Mouse (Mus musculus): ENCODE data around the gene Vcpkmt. TPM values are rescaled to one million over a fixed set of nuclear protein-coding genes. Genes with fewer than 3 reads are reported as not detected.
"Not testable (repeated sequence)": the region's sequence is repeated elsewhere in the genome, so short reads cannot be mapped to it uniquely, and the experiment has no call there.

Vcpkmt gene
- polyA plus RNA-seq, 1 experiment, result not detected

DNA sequence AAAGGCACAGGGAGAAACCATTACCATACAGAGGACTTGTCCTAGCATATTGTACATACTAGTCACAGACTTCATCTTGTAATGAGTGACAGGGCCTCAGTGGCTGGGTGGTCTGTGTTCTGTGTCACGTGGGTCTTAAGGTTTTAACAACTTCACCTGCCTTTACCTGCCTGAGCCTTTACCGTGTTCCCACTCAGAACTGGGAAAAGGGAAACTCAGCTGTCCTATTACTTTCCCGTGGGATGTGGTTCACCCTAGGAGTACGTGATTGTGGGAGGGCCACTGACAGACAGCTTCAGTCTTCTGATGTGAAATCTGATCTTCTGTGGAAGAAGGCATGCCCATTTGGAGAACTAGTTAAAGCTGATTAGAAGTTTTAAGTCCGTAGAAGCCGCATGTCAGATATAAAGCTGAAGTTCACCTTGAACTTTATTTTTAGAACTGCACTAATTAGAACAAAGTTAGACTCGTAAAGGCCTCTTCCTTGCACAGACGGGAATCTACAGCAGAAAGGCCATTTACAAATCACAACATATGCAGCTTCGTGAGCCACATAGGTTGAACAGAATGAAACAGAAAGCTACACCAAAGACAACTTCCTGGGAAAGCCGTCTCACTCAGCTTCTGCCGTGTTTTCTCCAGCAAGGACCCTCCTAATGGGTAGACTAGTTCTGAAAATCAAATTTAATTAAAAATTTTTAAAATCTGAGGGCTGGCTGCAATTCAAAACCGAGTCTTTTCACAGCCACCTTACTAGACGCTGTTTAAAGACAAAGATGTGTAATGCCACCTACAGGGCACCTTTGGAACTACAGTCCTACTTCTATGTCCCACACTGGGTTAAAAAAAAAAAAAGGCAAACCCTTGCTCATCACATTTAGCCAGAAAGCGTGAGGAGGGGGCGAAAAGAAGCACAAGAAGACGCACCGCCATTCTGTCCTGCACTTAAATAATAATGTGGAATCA lies 8.6 kb downstream of the Vcpkmt start:
- TF ChIP-seq POLR2A (IDR thresholded peaks at IDR 0.05; ENCODE audit: insufficient read depth, low read depth, low read length) (no peak), CTCF (IDR thresholded peaks at IDR 0.05; ENCODE audit: insufficient read depth, low read depth, low read length) (no peak)
- WGBS, result 18% methylated on average over 17 of the region's 17 CpGs
- Histone ChIP-seq H3K4me1 (ENCODE audit: control insufficient read depth, insufficient read depth, low read length) (0 out of 2 replicates have a peak, but pooled peaks cover 2% of the 10 kb centered on the region), H3K27ac (ENCODE audit: insufficient read depth, low read depth, low read length) (no peak overlapping the region), H3K4me3 (ENCODE audit: insufficient read depth, low read depth, low read length) (no peak overlapping the region)

DNA sequence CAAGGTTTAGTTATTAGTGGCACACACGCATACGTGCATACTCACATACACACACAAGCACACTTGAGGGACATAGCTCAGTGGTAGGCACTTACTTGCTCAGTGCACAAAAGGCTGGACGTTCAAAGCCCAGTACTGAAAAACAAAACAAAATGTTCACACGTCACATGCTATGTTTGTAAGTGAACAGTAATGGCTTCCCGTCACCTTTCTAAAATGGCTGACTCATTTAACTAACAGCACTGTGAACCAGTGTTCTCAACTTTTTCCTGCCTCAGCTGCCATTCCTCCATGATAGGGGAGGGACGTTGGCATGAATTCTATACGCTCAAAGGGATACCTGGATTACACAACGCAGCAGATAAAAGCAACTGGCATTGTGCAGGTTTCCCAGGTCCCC lies 9.6 kb downstream of the Vcpkmt start:
- no peak overlapping the region for H3K4me3 ChIP-seq (ENCODE audit: insufficient read depth, low read depth, low read length)
- WGBS, result 96% methylated on average over 8 of the region's 8 CpGs
- H3K27ac ChIP-seq (ENCODE audit: insufficient read depth, low read depth, low read length), result no peak overlapping the region
- TF ChIP-seq CTCF (IDR thresholded peaks at IDR 0.05; ENCODE audit: insufficient read depth, low read depth, low read length), result no peak
- no peak for TF ChIP-seq POLR2A (IDR thresholded peaks at IDR 0.05; ENCODE audit: insufficient read depth, low read depth, low read length)
- 0 out of 2 replicates have a peak, but pooled peaks cover 2% of the 10 kb centered on the region for H3K4me1 ChIP-seq (ENCODE audit: control insufficient read depth, insufficient read depth, low read length)

DNA sequence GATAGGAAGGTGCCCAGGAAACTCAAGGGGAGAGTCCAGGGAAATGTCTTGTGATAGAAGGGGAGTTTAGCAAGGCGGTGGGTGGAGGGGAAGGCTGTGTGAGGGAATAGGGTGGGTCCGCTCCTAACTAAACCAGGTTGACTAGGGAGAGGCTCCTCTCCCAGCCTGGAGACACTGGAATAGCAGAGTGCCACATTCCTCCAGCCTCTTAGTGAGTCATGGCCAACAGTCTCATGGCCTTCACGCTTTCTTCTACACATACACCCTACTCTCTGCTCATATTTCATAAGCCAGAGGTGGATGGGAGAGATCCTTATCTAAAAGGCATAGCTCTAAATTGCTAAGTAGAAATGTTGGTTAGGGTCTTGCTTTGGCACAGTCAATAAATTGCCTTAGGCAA lies 12.9 kb downstream of the Vcpkmt start:
- Histone ChIP-seq H3K4me1 (ENCODE audit: control insufficient read depth, insufficient read depth, low read length) (0 out of 2 replicates have a peak, but pooled peaks cover 2% of the 10 kb centered on the region), H3K4me3 (ENCODE audit: insufficient read depth, low read depth, low read length) (no peak overlapping the region), H3K27ac (ENCODE audit: insufficient read depth, low read depth, low read length) (no peak overlapping the region)
- no peak for TF ChIP-seq POLR2A (IDR thresholded peaks at IDR 0.05; ENCODE audit: insufficient read depth, low read depth, low read length)
- no peak for TF ChIP-seq CTCF (IDR thresholded peaks at IDR 0.05; ENCODE audit: insufficient read depth, low read depth, low read length)
- 94% methylated on average over 3 of the region's 3 CpGs for WGBS

DNA sequence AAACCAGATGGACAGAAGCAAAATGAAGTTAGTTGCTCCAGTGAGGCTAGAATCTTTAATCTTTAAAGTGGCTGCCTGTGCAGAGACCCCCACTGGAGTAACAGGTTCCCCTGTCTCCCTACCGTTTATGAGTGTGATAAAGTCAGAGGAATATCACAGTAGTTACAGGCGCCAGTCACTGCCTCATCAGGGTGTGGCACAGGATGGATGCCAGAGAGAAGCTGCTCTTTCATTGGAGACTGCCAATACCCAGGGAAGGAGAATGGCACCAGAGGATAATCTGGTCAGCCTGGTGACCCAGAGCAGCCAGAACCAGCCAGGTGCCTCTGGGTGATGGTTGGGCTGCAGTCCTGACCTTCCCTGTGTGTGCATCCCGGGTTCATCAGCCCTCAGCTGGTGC lies 14.6 kb downstream of the Vcpkmt start:
- WGBS, result 84% methylated on average over 3 of the region's 3 CpGs
- TF ChIP-seq CTCF (IDR thresholded peaks at IDR 0.05; ENCODE audit: insufficient read depth, low read depth, low read length) (no peak), POLR2A (IDR thresholded peaks at IDR 0.05; ENCODE audit: insufficient read depth, low read depth, low read length) (no peak)
- H3K4me3 ChIP-seq (ENCODE audit: insufficient read depth, low read depth, low read length), result no peak overlapping the region
- H3K4me1 ChIP-seq (ENCODE audit: control insufficient read depth, insufficient read depth, low read length), result no peaks in the 10 kb centered on the region
- H3K27ac ChIP-seq (ENCODE audit: insufficient read depth, low read depth, low read length), result no peak overlapping the region

DNA sequence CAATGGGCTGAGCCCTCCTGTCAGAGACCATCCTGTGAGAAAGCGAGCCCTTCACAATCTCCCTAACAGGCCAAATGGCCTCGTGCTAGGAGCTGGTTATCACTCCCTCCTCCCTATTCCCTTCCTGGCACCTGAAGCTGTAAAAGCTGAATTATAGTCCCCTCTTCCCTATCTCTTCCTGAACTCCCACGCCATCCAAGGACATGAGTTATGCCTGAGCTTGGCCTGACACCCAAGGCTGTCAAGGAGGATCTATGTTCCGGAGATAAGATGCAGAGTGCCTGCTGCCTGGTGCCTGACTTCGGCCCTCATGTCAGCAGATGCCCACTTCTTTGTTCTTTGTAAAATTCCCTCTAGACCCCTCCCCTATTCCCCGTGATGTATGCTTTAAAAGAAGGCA lies 21.8 kb downstream of the Vcpkmt start:
- 90% methylated on average over 6 of the region's 6 CpGs for WGBS
- not testable (repeated sequence) for H3K4me1 ChIP-seq (ENCODE audit: control insufficient read depth, insufficient read depth, low read length); H3K27ac ChIP-seq (ENCODE audit: insufficient read depth, low read depth, low read length); H3K4me3 ChIP-seq (ENCODE audit: insufficient read depth, low read depth, low read length)

DNA sequence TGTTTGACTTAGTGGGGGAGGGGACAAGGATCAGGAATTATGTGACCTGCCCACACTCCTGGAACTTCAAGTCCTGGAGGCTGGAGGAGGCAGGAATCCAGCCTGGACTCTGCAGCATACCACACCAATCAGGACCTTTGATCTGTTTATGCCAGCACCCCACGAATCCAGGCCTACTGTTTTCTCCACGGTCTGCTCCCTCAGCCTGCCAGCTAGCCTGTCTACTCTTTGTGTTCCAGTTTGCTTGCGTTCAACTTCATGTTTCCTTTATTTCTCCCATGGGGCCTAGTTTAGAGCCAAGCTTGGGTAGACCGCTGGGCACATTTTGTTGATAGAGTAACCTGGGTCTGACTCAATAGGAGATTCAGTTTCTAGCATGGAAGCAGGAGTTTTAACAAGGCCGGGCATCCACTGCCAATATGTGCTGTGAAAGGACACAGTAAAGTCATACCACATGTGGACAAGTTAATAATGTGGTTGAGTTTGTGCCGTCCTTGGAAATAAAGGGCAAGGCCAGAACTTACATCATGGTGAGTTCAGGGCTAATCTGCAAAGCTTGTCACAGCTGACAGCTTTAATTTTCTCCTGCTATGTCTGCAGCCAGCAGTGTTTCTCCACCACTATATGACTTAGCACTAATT lies 26.5 kb downstream of the Vcpkmt start:
- H3K27ac ChIP-seq (ENCODE audit: insufficient read depth, low read depth, low read length), result no peak overlapping the region
- 55% methylated on average over 6 of the region's 6 CpGs for WGBS
- no peaks in the 10 kb centered on the region; the same call in 1 of the 2 replicates for H3K4me1 ChIP-seq (ENCODE audit: control insufficient read depth, insufficient read depth, low read length)

DNA sequence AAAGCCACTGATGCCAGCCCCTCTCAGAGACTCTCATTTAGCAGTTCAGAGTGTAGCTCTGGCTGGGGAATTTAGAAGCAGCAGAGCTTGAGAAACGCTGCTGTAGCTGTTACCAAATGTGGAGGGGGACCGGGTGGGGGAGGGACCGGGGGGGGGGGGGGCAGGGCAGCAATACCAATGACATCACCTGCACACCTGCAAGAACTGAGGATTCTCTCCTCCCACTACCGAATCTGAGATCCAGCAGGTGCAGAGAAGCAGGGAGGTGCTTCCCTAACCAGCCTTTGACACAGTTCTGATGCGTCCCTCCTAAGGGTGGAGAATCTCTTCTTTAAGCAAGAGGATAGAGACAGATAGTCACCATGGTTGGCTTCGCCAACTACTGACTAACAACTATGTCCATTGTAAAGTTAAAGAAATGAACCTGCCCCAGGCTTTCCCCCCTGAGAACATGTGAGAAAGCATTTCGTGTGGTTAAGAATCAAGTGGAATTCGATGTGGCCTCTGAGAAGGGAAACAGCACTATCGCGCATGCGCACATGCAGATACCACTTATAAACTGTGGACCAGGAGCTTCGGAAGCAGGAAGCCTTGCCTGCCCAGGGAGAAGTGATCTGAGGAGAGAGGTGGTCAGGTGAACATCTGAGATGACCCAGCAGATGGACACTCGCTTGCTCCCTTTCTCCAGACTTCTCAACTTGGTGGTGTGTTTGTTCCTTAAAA lies 37.2 kb downstream of the Vcpkmt start:
- no peak for TF ChIP-seq CTCF (IDR thresholded peaks at IDR 0.05; ENCODE audit: insufficient read depth, low read depth, low read length)
- no peak for TF ChIP-seq POLR2A (IDR thresholded peaks at IDR 0.05; ENCODE audit: insufficient read depth, low read depth, low read length)
- H3K27ac ChIP-seq (ENCODE audit: insufficient read depth, low read depth, low read length), result no peak overlapping the region
- WGBS, result 81% methylated on average over 13 of the region's 13 CpGs
- no peak overlapping the region for H3K4me3 ChIP-seq (ENCODE audit: insufficient read depth, low read depth, low read length)
- H3K4me1 ChIP-seq (ENCODE audit: control insufficient read depth, insufficient read depth, low read length), result peaks cover under 1% of the 10 kb centered on the region; the same call in 1 of the 2 replicates

More for the DNA sequence above, 26.5 kb downstream of the Vcpkmt start:
- H3K4me3 ChIP-seq (ENCODE audit: insufficient read depth, low read depth, low read length), result no peak overlapping the region
- no peak for TF ChIP-seq POLR2A (IDR thresholded peaks at IDR 0.05; ENCODE audit: insufficient read depth, low read depth, low read length)
- no peak for TF ChIP-seq CTCF (IDR thresholded peaks at IDR 0.05; ENCODE audit: insufficient read depth, low read depth, low read length)

DNA sequence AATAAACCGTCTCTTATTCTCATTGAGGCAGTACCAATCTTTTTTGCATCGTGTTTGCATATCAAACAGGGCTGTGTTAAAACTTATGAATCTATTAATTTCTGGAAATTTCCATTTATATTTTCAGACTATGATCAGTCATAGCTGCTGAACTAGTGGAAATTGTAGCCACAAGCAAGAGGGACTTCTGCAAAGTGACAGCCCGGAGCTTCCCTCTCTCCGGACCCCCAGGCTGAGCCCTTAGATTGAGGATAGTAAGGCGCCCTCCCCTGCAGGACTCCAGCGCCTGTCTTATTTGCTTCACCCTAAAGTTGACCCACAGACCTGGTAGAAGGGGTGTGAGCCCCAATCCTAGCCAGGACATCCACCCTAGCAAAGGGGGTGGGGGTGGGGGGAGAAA lies 37.8 kb downstream of the Vcpkmt start:
- TF ChIP-seq CTCF (IDR thresholded peaks at IDR 0.05; ENCODE audit: insufficient read depth, low read depth, low read length) (no peak), POLR2A (IDR thresholded peaks at IDR 0.05; ENCODE audit: insufficient read depth, low read depth, low read length) (no peak)
- 90% methylated on average over 6 of the region's 6 CpGs for WGBS
- H3K4me1 ChIP-seq (ENCODE audit: control insufficient read depth, insufficient read depth, low read length), result peaks cover 6% of the 10 kb centered on the region; the same call in 1 of the 2 replicates
- H3K4me3 ChIP-seq (ENCODE audit: insufficient read depth, low read depth, low read length), result no peak overlapping the region
- no peak overlapping the region for H3K27ac ChIP-seq (ENCODE audit: insufficient read depth, low read depth, low read length)
